Mouse (Mus musculus) heart, postnatal 10 days (tissue): Measurements from ENCODE around the gene Casp9. TPM values are rescaled to one million over a fixed set of nuclear protein-coding genes. Genes with fewer than 3 reads are reported as not detected.
"Not testable (repeated sequence)": the region's sequence is repeated elsewhere in the genome, so short reads cannot be mapped to it uniquely, and the experiment has no call there.

ENCODE experiments used
- DNase-seq, 2 experiments: peaks; one replicate each; pipeline ENCODE4 v3.0.0; 2021
- intact Hi-C: fragments of 180-260 bp; cut with DNase I; formaldehyde crosslinking; loops from one replicate; pipeline ENCODE4 v1.15.1; 2025
- total RNA-seq, 2 experiments: library from RNA; stranded (reverse); gene quantifications; 2 replicates each; pipeline ENCODE4 v1.2.3; 2021

Gene Casp9
- total RNA-seq: 10 to 100 TPM; 10.5 to 12.4 TPM

DNA sequence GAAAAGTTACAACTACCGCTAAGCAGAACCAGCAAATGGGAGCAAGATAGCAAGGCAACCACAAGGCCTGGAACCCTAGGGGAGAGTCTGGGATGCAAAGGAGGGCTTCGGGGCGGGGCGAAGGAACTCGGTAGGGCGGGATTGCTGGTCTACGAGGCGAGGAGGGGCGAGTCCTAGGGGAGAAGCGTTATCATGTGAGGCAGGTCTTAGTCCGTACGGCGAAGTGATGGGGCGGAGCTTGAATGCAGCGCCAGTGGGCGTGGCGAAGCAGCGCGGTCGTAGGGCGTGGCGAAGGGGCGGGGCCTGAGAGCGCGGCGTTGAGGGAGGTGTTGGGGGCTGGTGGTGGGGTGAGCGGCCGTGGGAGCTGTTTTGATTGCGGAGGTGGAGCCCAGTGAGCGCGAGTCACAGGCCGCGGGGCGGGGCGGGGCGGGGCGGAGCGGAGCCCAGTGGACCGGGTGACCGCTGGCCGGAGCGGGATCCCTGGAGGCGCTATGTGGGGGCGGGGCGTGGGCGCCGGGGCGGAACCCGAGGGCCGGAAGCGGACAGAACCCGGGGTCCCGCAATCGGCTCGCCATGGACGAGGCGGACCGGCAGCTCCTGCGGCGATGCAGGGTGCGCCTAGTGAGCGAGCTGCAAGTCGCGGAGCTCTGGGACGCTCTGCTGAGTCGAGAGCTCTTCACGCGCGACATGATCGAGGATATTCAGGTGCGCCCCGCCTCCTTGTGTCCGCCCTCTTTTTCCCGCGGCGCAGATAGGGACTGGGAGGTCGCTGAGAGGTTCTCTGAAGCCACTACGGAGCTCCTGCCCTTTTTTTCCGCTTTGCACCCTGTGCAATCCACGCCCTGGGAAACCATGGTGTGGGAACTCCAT is at the start of gene Casp9:
Gene Casp9, plus strand, starts transcription at position 331 of the 870 bp plus-strand sequence.
- intact Hi-C loops: no loop called here
- DNase-seq: peak; percentile 99

DNA sequence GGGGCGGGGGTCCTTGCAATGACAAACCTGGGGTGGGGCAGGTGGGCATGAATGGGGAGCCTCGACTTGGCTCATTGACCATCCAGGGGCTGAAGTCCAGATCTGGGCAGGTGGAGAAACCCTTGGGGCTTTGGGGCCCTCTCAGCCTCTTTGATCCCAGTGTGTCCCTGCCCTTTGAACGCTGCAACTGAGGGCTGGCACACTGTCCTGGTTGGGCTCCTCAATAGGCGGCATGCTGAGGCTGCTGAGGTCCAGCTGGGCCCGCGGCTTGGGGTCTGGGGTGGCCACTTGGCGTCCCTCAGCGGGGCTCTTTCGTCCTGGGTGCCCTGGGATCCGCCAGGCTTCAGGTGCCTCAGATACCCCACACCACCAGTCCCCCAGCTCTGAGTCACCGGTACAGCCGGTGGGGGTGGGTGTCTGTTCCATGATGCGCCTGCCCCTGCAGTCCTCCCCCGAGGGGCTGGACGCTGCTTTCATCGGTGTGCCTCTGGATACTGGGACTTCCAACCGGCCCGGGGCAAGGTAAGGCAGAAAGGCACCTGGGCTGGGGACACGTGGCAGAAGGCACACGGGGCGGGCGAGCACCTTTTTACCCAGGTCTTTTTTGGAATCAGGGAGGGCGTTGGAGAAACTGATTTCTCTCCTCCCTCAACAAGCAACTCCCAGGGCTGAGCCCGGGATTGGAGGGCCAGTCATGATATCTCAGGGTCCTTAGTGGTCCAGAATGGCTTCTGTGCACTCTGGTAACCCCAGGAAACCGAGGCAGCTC is 46.6 kb upstream of the Casp9 start, which contains the start of gene Agmat:
Gene Agmat, plus strand, starts transcription at position 95 of the 769 bp plus-strand sequence.
- intact Hi-C loops: no loop called here
- no peak for DNase-seq

DNA sequence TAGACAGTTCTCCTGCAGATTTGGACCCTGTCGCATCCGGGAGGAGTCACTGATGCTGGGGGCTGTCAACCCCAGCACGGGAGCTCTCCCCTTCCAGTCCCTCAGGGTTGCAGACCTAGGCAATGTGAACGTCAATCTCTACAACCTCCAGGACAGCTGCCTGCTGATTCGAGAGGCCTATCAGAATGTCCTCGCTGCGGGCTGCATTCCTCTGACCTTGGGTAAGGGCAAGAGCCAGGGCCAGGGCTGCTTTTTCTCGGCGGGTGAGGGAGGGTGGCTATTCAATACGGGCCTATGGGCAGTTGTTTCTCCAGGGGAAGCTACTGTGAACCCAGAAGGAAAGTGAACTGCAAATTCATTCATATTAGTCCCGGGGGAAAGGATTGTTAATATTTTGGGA is 43.9 kb upstream of the Casp9 start:
- peak; percentile 55 to 72 for DNase-seq
- intact Hi-C loops: no loop called here

DNA sequence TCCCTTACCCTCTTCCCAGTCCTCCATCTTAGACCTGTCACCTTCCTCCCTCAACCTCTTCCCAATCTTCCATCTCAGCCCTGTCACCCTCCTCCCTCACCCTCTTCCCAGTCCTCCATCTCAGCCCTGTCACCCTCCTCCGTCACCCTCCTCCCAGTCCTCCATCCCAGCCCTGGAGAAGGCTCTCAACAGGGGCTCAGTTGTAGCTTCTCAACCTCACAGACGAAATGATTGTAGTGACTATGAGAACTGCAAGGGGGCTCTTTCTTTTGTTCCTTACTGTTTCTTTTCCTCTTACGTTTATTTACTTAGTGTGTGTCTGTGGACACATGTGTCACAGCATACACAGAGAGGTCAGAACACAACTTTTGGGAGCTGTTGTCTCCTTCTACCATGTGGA is 42.6 kb upstream of the Casp9 start:
- no peak for DNase-seq
- intact Hi-C loops: no loop called here

DNA sequence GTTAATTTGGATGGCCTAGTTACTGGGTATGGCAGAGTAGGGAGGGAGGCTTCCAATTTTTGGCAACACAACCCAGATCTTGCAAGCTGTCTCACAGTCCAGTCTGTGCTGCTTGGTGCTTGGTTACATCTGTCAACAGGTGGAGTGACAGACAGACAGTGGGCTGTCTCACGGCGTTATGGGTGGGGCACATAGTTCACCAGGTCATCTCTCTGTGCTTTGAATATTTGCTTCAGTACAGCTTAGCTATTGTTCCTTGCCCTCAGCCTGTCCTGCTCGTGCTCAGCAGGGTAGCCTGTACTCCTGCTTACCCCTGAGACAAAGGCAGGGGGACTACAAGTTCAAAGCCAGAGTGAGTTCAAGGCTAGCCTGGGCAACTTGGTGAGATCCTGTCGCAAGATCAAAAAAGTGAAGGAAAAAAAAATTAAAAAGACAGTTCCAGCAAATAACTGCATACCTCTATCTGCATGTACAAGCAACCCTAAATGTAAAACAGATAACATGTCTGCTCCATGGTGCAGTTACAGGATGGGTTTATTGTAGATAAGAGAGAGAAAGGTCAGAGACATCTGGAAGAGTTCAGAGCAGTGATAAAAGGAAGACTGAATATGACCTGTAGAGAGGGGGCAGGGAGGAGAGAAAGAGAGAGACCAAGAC is 41.9 kb upstream of the Casp9 start:
- DNase-seq: no peak
- intact Hi-C loops: no loop called here

DNA sequence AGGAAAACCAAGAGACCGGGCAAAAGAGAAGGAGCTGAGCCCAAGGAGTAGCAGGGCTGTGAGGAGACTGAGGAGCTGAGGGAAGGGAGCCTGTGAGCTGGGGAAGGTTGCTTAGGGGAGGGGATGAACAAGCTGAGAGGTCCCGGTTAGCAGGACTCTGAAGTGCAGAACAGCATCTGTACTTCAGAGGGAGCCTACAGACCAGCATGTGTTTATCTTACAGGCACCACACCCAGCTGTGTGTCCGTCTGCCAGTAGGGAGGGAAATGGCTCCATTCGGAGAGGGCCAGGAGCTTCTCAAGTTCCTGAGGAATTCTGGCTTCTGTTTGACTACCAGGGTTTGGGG is 41.4 kb upstream of the Casp9 start:
- intact Hi-C loops: no loop called here
- DNase-seq: peak; percentile 26 to 29

DNA sequence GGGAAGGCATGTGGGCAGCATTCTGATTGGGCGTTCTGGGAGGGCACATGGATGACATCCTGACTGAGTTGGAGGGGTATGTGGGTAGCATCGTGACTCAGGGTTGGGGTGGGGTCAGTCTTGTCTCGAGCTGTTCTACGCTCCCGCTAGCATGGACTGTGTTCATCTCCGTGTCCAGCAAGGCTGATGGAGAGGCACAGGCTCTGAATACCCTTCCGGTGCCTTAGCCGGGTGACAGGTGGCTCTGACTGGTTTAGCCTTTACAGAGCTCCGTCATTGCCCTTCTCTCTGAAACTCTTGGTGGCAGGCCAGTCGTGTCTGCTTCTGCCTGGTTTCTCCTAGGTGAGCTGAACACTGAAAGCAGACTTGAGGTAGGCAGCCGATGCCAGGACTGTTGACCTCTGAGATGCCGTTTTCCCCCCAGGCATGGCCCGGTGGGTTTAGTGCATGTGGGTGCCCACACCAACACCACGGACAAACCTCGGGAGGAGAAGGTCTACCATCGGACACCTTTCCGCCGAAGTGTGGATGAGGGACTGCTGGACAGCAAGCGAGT is 38.0 kb upstream of the Casp9 start:
- no peak for DNase-seq
- intact Hi-C loops: no loop called here

DNA sequence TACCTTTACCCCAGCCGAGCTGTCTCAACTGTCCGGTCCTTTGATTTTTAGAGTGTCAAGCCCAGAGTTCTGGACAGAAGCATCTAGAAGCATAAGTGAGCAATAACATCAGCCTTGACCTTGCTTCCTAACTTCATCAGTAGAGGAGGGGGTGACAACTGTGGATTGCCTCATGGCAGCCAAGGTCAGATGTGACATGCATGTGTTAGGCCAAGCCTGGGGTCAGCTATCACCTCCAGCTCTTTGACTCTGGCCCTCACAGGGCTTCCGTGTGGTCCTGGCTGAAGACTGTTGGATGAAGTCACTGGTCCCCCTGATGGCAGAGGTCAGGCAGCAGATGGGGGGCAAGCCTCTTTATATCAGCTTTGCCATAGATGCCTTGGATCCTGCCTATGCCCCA is 36.3 kb upstream of the Casp9 start:
- no peak for DNase-seq
- intact Hi-C loops: no loop called here

DNA sequence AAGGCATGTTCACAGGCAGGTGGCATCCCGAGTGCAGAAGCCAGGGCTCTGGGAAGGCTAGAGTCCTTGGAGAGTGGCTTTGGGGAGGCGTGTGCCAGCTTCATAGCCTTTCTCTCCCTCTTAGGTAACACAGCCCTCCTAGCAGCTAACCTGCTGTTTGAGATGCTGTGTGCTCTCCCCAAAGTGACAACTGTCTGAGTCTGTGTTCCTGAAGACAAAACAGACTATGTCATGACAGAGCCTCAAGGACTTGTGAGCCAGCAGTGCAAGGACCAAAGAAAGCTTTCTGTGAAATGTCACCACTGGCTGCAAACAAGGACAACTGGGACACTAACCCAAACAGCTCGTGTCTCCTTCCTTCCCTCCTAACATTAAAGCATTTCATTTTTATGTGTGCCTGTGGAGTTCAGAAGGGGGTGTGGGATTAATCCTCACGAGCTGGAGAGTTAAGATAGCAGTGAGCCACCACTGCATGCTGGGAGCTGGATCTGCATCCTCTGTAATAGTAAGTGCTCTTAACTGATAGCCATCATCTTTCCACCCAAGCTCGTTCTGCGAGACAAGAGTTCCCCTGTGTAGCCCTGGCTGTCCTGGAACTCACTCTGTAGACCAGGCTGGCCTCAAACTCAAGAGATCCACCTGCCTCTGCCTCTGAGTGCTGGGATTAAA is 34.4 kb upstream of the Casp9 start:
- intact Hi-C loops: no loop called here
- no peak for DNase-seq

DNA sequence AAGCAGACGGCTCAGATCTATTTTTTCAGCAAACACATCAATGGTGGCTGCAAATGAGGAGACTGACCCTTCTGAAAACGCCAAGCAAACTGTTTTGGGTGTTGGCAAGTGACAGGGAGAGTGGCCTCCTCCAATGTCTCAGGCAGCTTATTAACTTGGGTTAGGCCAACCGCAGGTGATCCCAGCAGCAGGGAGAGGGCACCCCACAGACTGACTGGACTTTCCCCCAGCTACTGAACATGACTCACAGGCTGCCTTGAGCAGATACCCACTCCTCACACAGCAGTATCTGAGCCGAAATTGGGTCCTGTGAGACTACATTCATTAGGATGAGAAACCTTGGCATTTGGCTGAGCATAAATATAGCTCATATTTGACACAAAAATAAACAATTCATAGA is 32.5 kb upstream of the Casp9 start:
- intact Hi-C loops: no loop called here
- no peak for DNase-seq

DNA sequence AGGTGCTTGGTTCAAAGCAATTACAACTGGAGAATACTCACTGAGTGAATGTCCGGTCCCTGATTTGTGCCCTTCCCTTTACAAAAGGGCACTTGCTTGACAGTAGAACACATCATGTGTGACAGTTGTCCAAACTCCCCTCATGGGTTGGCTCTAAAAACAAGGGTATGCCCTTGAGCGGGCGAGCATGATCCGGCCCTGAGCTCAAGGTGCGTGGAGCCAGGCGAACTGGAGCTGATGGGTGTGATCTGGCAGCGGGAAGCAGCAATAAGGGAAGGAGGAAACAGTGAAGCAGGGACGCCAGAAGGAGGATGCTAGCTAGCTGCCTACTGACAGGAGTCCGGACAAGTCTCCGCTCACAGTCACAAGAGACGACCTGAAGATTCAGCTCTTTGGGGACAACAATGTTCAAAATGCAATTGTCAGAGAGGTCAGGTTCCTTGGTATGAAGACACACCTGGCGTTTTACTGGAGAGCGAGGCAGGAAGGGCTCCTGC is 31.3 kb upstream of the Casp9 start:
- intact Hi-C loops: no loop called here

DNA sequence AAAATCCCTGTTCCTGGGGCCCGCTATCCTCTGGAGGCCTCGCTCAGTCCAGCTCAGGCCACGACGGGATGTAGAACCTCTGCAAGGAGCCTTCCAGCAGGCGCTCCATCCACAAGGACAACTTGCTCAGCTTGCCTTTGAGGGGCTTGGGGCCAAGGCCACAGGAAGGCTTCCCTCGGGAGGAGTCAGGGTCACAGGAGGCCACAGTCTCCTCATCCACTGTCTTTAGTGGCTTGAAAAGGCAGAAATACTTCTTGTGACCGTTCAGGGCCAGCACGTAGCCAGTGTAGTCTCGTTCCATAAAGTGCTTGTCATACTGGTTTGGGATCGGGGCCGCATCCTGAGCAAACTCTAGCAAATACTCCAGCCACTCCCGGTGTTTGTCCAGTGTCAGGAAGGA is 29.9 kb upstream of the Casp9 start:
- no peak for DNase-seq
- intact Hi-C loops: no loop called here

More for the DNA sequence above, 31.3 kb upstream of the Casp9 start:
- no peak for DNase-seq

DNA sequence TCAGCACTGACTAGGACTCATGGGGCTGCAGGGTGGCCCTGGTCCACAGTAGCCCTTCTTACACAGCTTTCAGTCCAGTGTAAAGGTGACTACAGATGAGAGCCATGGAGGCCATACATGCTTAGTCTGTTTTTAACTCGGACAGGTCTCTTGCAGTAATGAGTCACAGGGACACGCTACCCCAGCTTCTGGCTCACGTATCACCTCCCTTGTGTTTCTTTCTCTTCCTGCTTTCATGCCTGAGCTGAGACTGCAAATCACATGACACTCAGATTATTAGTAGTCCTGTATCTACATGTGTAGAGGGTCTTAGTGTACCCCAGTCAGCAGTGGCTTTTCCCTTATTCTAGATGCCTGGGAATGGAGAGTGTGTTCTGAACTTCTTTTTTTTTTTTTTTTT is 28.4 kb upstream of the Casp9 start:
- DNase-seq: no peak
- intact Hi-C loops: no loop called here

DNA sequence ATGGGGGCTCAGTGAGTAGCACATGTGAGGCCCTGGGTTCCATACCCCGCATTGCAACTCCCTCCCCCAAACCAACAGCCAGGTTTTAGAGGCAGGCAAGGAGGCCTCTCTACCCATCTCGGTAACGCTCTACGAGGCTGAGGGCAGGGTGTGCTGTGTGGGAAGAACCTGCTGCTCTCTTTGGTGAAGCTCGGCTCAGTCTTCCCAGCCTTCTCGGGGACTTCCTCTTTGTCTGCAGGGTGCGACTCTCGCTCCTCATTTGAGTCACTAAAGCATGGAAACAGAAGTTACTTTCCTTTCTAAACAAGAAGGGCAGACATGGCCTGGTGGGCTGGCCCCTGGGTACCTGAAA is 27.1 kb upstream of the Casp9 start:
- DNase-seq: peak in 1 of 2 experiments; percentile 21
- intact Hi-C loops: loop anchor here (2.0 kb wide), 1 partner anchor 49 kb away; no protein-coding TSS in a partner anchor

DNA sequence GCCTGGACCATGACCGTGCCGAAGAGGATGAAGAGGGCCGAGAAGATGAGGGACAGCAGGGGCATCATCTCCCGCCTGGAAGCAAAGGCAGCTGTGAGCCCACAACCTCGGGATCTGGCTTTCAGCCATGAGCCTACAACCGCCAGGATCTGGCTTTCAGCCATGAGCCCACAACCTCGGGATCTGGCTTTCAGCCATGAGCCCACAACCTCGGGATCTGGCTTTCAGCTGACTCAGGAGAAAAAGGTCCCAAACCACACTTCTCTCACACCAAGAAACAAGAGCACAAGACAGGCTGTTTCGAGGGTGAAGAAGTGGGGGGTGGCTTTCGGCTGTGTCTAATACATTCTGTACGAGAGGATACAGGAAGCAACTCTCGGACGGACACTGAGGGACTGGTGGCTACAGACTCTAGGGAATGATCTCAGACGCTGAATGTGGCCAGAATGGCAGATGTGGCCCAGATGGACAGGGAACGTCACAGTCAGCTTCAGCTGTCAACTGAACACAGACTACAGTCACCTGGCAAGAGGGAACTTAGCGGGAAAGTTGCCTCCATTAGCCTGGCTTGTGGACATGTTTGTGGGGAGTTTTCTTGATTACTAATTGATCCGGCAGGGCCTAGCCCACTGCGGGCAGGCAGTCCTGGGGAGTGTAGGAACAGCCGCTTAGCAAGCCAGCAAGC is 26.6 kb upstream of the Casp9 start:
- peak; percentile 74 to 78 for DNase-seq
- intact Hi-C loops: loop anchor here (2.0 kb wide), 1 partner anchor 50 kb away; no protein-coding TSS in a partner anchor

DNA sequence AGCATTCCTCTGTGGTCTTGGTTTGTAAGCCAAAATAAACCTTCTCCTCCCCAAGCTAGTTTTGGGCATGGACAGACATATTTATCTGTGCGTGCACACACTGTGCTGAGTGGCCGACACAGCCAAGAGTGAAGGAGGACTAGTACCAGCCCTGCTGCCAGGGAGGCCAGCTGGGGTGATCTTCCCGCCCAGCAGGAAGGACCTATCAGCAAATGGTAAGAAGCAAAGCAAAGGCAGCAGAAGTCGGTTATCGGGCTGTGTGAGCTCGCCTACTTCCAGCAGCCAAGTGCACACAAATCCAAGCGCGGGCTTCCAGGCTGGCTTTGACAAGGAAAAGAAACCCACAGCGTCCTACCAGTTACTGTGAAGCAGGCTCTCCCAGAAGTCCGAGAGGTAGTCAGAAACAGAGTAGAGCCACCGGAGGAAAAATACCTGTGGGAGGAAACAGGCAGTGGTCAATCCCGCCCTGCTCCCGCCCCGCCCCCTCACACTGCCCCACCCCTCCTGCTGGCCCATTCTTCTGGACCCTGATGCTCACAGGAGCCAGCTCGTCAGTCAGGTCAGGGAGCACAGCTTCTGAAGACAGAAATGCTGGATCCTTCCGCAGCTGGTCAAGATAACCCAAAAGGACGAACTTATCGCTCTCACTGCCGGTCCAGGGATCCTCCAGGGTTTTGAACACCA is 25.9 kb upstream of the Casp9 start:
- intact Hi-C loops: loop anchor here (2.0 kb wide), 1 partner anchor 51 kb away; no protein-coding TSS in a partner anchor
- DNase-seq: peak; percentile 82 to 83

DNA sequence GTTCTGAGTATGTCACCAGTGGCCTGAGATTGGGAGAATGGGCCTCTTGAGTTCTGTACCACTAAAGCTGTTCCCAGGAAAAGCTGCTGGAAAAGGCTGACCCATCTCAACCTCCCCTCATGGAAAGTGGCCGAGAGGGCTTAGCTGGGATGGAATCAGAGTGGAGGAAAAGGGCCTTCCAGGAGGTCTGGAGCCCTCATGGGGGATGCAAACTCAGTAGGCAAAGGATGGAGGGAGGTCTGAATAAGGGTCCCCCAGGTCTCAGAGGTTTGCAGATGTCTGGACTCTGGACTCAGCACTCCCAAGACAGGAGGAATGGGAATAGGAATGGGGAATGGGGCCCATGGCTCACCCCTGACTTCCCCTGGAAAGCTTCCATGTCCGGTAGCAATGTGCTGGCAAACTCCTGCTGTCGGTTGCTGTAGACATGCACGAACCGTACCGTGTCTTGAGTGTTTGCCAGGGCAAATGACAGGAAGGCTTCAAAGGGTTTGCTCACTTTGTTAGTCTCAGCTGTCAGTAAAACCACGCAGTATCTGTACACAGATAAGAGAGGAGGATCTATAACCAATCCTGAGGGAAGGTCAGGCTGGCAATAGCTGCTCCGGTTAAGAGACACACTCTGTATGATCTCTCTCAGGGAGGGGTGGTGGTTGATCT is 23.8 kb upstream of the Casp9 start:
- DNase-seq: peak; percentile 34 to 40
- intact Hi-C loops: no loop called here

DNA sequence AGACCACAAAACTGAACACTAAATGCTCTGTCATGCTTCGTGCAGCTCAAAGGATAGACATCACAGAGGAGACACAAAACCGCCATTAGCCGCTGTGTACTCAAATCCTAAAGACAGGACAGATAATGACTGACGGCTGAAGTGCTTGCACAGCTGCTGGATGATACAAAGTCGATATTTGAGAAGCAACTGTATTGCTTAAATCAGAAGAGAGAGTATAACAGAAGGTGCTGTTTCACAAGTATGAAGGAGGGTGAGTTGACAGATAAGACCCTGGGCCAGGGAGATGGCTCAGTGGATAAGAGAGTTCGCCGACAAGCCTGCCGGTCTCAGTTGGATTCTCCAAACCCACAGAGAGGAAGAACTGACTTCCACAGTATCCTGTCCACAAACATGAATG is 21.6 kb upstream of the Casp9 start:
- no peak for DNase-seq
- intact Hi-C loops: no loop called here

DNA sequence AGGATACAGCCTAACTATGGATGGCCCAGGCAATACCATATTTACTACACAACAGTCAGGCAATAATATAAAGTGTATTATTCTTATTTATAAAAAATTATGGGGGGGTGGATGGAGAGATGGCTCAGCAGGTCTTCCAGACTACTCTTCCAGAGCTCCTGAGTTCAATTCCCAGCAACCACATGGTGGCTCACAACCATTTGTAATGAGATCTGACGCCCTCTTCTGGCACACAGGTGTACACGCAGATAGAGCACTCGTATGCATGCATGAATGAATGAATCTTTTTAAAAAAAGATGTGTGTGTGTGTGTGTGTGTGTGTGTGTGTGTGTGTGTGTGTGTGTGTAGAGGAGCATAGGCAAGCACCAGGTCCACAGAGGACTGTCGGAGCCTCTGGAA is 20.4 kb upstream of the Casp9 start:
- DNase-seq, intact Hi-C loops: not testable (repeated sequence)
